Mouse (Mus musculus) spleen, adult 2 months (tissue): ENCODE data around the gene Pacrg.

Experiments used
- CTCF ChIP-seq: fragments of 200-500 bp; IDR thresholded peaks from 2 replicates; pipeline ENCODE4 v1.5.1; 2011; ENCODE audit warnings: mild to moderate bottlenecking, inconsistent platforms; ENCODE audit not compliant: insufficient read depth, insufficient read length, insufficient replicate concordance; ENCODE audit errors: extremely low read depth
- POLR2A ChIP-seq: fragments of 200-500 bp; IDR thresholded peaks from 2 replicates; pipeline ENCODE4 v1.6.1; 2011; ENCODE audit warnings: low read depth, low read length, inconsistent platforms

- TF ChIP-seq CTCF (no peak), POLR2A (no peak)
These were observed 442.8 kb downstream of the Pacrg start for GRCm38 (mm10) chr17:10397336-10397735.
